ENCODE assay signal across 16 mouse cellular contexts in genomic region chr11:62555896-62556412, GRCm38 (mm10). TPM values are rescaled to one million over a fixed set of nuclear protein-coding genes. Genes with fewer than 3 reads are reported as not detected.
DNase-seq lines count a peak whose midpoint lies in the region; ATAC-seq lines count a peak whose summit lies in the region.
"Had no signal": no experiment of that assay in that cellular context is flagged by ENCODE, and none has a peak within 500 bp of the region (broad histone marks: within the 10 kb centered on the region; RNA-seq: fewer than 3 reads in every experiment).

No protein-coding gene starts in this region.

- H3K27me3 ChIP-seq in kidney, embryonic 15.5 days: no peaks in the 10 kb centered on the region
- no peaks in the 10 kb centered on the region for H3K27me3 ChIP-seq in splenic B cell, adult 2 months (ENCODE audit: control insufficient read depth, insufficient read depth, low read length, poor library complexity, severe bottlenecking)
- H3K27me3 ChIP-seq: lung, embryonic 15.5 days; megakaryocyte, embryonic 14.5 days had no signal

- H3K4me1 ChIP-seq in kidney, embryonic 15.5 days: peaks cover 41% of the 10 kb centered on the region

- DNase-seq in heart, adult 18-20 months: peak; percentile 39 to 43
- DNase-seq in heart, postnatal 4 days: no peak
- no peak for DNase-seq in kidney, adult 9 months
- peak; percentile 20 for DNase-seq in retina, embryonic 14.5 days (ENCODE audit: low spot score)
- DNase-seq in retina, postnatal 1 day: no peak
- peak; percentile 26 for DNase-seq in splenic B cell, adult 2 months (ENCODE audit: low read depth, low spot score)
- DNase-seq: cerebellum, adult 8-10 months; gastrocnemius, postnatal 14 days; heart, postnatal 14 days; left cerebral cortex, postnatal 4 days; right cerebral cortex, postnatal 14 days had no signal

- no peak for ATAC-seq in kidney, embryonic 15.5 days (replicated peaks; ENCODE audit: low FRiP score)
- ATAC-seq in granulocyte monocyte progenitor cell, adult 5-6 weeks (replicated peaks; ENCODE audit: poor library complexity, severe bottlenecking): no peak

- H3K27ac ChIP-seq in kidney, embryonic 15.5 days: peak overlapping the region; percentile 9; the same call in 1 of the 2 replicates
- H3K27ac ChIP-seq: forebrain, embryonic 10.5 days; lung, embryonic 15.5 days had no signal

- H3K9me3 ChIP-seq in kidney, embryonic 15.5 days (replicated peaks): no peaks in the 10 kb centered on the region
- H3K9me3 ChIP-seq: forebrain, embryonic 10.5 days; lung, embryonic 15.5 days had no signal

- no peak overlapping the region for H3K4me3 ChIP-seq in kidney, embryonic 15.5 days (replicated peaks)

- H3K36me3 ChIP-seq in kidney, embryonic 15.5 days: peaks cover 26% of the 10 kb centered on the region
- H3K36me3 ChIP-seq in splenic B cell, adult 2 months (ENCODE audit: control insufficient read depth, insufficient read depth, low read length, poor library complexity, severe bottlenecking): peaks cover 10% of the 10 kb centered on the region

- no peak overlapping the region for H3K9ac ChIP-seq in kidney, embryonic 15.5 days
- H3K9ac ChIP-seq: lung, embryonic 15.5 days had no signal

- H3K4me2 ChIP-seq in kidney, embryonic 15.5 days: no peak overlapping the region

RNA-seq across cellular contexts. Expression of gene Ubb, which starts 5.0 kb away (rescaled TPM):
- 100 to 1,000 TPM; 599 to 655 TPM for total RNA-seq in heart, adult 18-20 months (2021)
- 100 to 1,000 TPM; 828 to 847 TPM for total RNA-seq in heart, postnatal 4 days (2021)
- 3,192 and 3,248 TPM in 2 replicates for polyA plus RNA-seq in kidney, embryonic 15.5 days (2015; fragmentation: Nextera tagmentation; extraction: Ambion mirVana)
- 870 and 954 TPM in 2 replicates for total RNA-seq in granulocyte monocyte progenitor cell, adult 5-6 weeks (2014; fragmentation: Nextera tagmentation)
- 1,051 and 1,247 TPM in 2 replicates for total RNA-seq in granulocyte monocyte progenitor cell, adult 5-6 weeks (2017)

RNA-seq across cellular contexts. Expression of gene Cenpv, which starts 16.9 kb away (rescaled TPM):
- total RNA-seq in heart, adult 18-20 months (2021): 10 to 100 TPM; 19.5 to 25.5 TPM
- total RNA-seq in heart, postnatal 4 days (2021): 10 to 100 TPM; 23.8 to 25.7 TPM
- polyA plus RNA-seq in kidney, embryonic 15.5 days (2015; fragmentation: Nextera tagmentation; extraction: Ambion mirVana): 19.4 and 20.0 TPM in 2 replicates
- total RNA-seq in granulocyte monocyte progenitor cell, adult 5-6 weeks (2014; fragmentation: Nextera tagmentation): 25.2 and 30.3 TPM in 2 replicates
- total RNA-seq in granulocyte monocyte progenitor cell, adult 5-6 weeks (2017): 12.8 and 15.7 TPM in 2 replicates

RNA-seq across cellular contexts. Expression of gene Trpv2, which starts 18.3 kb away (rescaled TPM):
- 1 to 10 TPM; 3.0 TPM for total RNA-seq in heart, adult 18-20 months (2021)
- total RNA-seq in heart, postnatal 4 days (2021): 1 to 10 TPM; 3.0 to 3.2 TPM
- polyA plus RNA-seq in kidney, embryonic 15.5 days (2015; fragmentation: Nextera tagmentation; extraction: Ambion mirVana): 3.5 and 6.4 TPM in 2 replicates
- 13.8 and 17.5 TPM in 2 replicates for total RNA-seq in granulocyte monocyte progenitor cell, adult 5-6 weeks (2014; fragmentation: Nextera tagmentation)
- total RNA-seq in granulocyte monocyte progenitor cell, adult 5-6 weeks (2017): 9.2 and 10.7 TPM in 2 replicates

Comparison
In these comparisons a context has a peak if more than half of its experiments do, and no peak if none do; other contexts are left out.
1. DNase-seq: peak in heart, adult 18-20 months (2 of 2), retina, embryonic 14.5 days (single experiment) and splenic B cell, adult 2 months (single experiment); none in heart, postnatal 4 days (single experiment), kidney, adult 9 months (single experiment) and retina, postnatal 1 day (single experiment).